Mouse (Mus musculus): ENCODE data around the gene Bbc3. TPM values are rescaled to one million over a fixed set of nuclear protein-coding genes. Genes with fewer than 3 reads are reported as not detected.
"Not testable (repeated sequence)": the region's sequence is repeated elsewhere in the genome, so short reads cannot be mapped to it uniquely, and the experiment has no call there.

The Bbc3 gene
- polyA plus RNA-seq, 1 experiment from 2014 or later, result 22.8 TPM

- no peaks in the 10 kb centered on the region for H3K9me3 ChIP-seq
These were observed 12.8 kb upstream of the Bbc3 start for GRCm38 (mm10) chr7:16295321-16295900.

GRCm38 (mm10) chr7:16296146-16296545, 12.0 kb upstream of the Bbc3 start:
- H3K9ac ChIP-seq, result peak overlapping the region; percentile 68; the same call in 1 of the 2 replicates
- H3K27ac ChIP-seq (replicated peaks), result peak overlapping the region; percentile 72
- no peaks in the 10 kb centered on the region for H3K27me3 ChIP-seq
- H3K4me1 ChIP-seq (replicated peaks), result peaks cover 47% of the 10 kb centered on the region
- peak overlapping the region; percentile 88 for H3K4me2 ChIP-seq
- H3K4me3 ChIP-seq, result 0 out of 2 replicates have a peak overlapping the region, but pooled peaks have one; percentile 40
- H3K9me3 ChIP-seq, result no peaks in the 10 kb centered on the region
- WGBS, result 40% methylated on average over 2 of the region's 2 CpGs
- ATAC-seq (ENCODE audit: low read depth), result no peak
- H3K36me3 ChIP-seq, result no peaks in the 10 kb centered on the region

More at GRCm38 (mm10) chr7:16295321-16295900, 12.8 kb upstream of the Bbc3 start:
- Histone ChIP-seq H3K27me3 (no peaks in the 10 kb centered on the region), H3K4me3 (peak overlapping the region; percentile 48), H3K36me3 (no peaks in the 10 kb centered on the region), H3K9ac (peak overlapping the region; percentile 61), H3K4me2 (peak overlapping the region; percentile 88), H3K27ac (replicated peaks) (peak overlapping the region; percentile 88), H3K4me1 (replicated peaks) (peaks cover 45% of the 10 kb centered on the region)
- 2% methylated on average over 41 of the region's 41 CpGs for WGBS
- ATAC-seq (ENCODE audit: low read depth), result peak; percentile 48

- Histone ChIP-seq H3K4me3 (peak overlapping the region; percentile 40), H3K9me3 (no peaks in the 10 kb centered on the region), H3K4me1 (replicated peaks) (peaks cover 47% of the 10 kb centered on the region), H3K4me2 (peak overlapping the region; percentile 64), H3K27ac (replicated peaks) (peak overlapping the region; percentile 72), H3K9ac (peak overlapping the region; percentile 68), H3K36me3 (no peaks in the 10 kb centered on the region), H3K27me3 (no peaks in the 10 kb centered on the region)
- WGBS, result 1% methylated on average over 22 of the region's 22 CpGs
- 0 out of 2 replicates have a peak, but pooled peaks have one; percentile 3 for ATAC-seq (ENCODE audit: low read depth)
These were observed 11.3 kb upstream of the Bbc3 start for GRCm38 (mm10) chr7:16296766-16297390.

GRCm38 (mm10) chr7:16297616-16298015, 10.6 kb upstream of the Bbc3 start:
- no peaks in the 10 kb centered on the region for H3K9me3 ChIP-seq
- H3K4me1 ChIP-seq (replicated peaks), result peaks cover 47% of the 10 kb centered on the region
- 59% methylated on average over 2 of the region's 2 CpGs for WGBS
- H3K36me3 ChIP-seq, result no peaks in the 10 kb centered on the region
- no peaks in the 10 kb centered on the region for H3K27me3 ChIP-seq
- peak overlapping the region; percentile 40; the same call in 1 of the 2 replicates for H3K4me3 ChIP-seq
- no peak for ATAC-seq (ENCODE audit: low read depth)
- no peak overlapping the region for H3K9ac ChIP-seq
- H3K27ac ChIP-seq (replicated peaks), result peak overlapping the region; percentile 72
- H3K4me2 ChIP-seq, result peak overlapping the region; percentile 64; the same call in 1 of the 2 replicates

GRCm38 (mm10) chr7:16298927-16299326, 9.3 kb upstream of the Bbc3 start:
- no peaks in the 10 kb centered on the region for H3K27me3 ChIP-seq
- peak overlapping the region; percentile 78 for H3K27ac ChIP-seq (replicated peaks)
- H3K9me3 ChIP-seq, result no peaks in the 10 kb centered on the region
- no peaks in the 10 kb centered on the region for H3K36me3 ChIP-seq
- H3K4me1 ChIP-seq (replicated peaks), result peaks cover 47% of the 10 kb centered on the region
- H3K4me3 ChIP-seq, result peak overlapping the region; percentile 47
- 72% methylated on average over 5 of the region's 5 CpGs for WGBS
- H3K9ac ChIP-seq, result peak overlapping the region; percentile 69; the same call in 1 of the 2 replicates
- H3K4me2 ChIP-seq, result peak overlapping the region; percentile 82
- no peak for ATAC-seq (ENCODE audit: low read depth)

- H3K4me3 ChIP-seq, result peak overlapping the region; percentile 47
- H3K9me3 ChIP-seq, result no peaks in the 10 kb centered on the region
- H3K9ac ChIP-seq, result peak overlapping the region; percentile 69
- ATAC-seq (ENCODE audit: low read depth), result peak; percentile 90
- H3K4me2 ChIP-seq, result peak overlapping the region; percentile 82
- no peaks in the 10 kb centered on the region for H3K36me3 ChIP-seq
- peaks cover 46% of the 10 kb centered on the region for H3K4me1 ChIP-seq (replicated peaks)
- peak overlapping the region; percentile 80 for H3K27ac ChIP-seq (replicated peaks)
- 1% methylated on average over 50 of the region's 52 CpGs for WGBS
- no peaks in the 10 kb centered on the region for H3K27me3 ChIP-seq
These were observed 8.7 kb upstream of the Bbc3 start for GRCm38 (mm10) chr7:16299419-16300035.

GRCm38 (mm10) chr7:16307141-16307540, 1.1 kb upstream of the Bbc3 start:
- not testable (repeated sequence) for ATAC-seq (ENCODE audit: low read depth)

GRCm38 (mm10) chr7:16308555-16309317, 543 bp downstream of the Bbc3 start:
- Histone ChIP-seq H3K9me3 (no peaks in the 10 kb centered on the region), H3K4me1 (replicated peaks) (peaks cover 53% of the 10 kb centered on the region), H3K9ac (peak overlapping the region; percentile 93), H3K4me2 (peak overlapping the region; percentile 96), H3K27ac (replicated peaks) (peak overlapping the region; percentile 67), H3K36me3 (no peaks in the 10 kb centered on the region), H3K4me3 (peak overlapping the region; percentile 69), H3K27me3 (no peaks in the 10 kb centered on the region)
- 38% methylated on average over 16 of the region's 16 CpGs for WGBS
- ATAC-seq (ENCODE audit: low read depth), result no peak

More at GRCm38 (mm10) chr7:16307141-16307540, 1.1 kb upstream of the Bbc3 start:
- peaks cover 37% of the 10 kb centered on the region for H3K4me1 ChIP-seq (replicated peaks)
- H3K4me2 ChIP-seq; H3K9me3 ChIP-seq; H3K36me3 ChIP-seq; H3K27me3 ChIP-seq; H3K27ac ChIP-seq (replicated peaks); H3K4me3 ChIP-seq; H3K9ac ChIP-seq: not testable (repeated sequence)
- 80% methylated on average over 6 of the region's 6 CpGs for WGBS

- H3K4me2 ChIP-seq, result peak overlapping the region; percentile 96
- H3K36me3 ChIP-seq, result no peaks in the 10 kb centered on the region
- ATAC-seq (ENCODE audit: low read depth), result peak; percentile 25
- no peaks in the 10 kb centered on the region for H3K9me3 ChIP-seq
- peak overlapping the region; percentile 69 for H3K4me3 ChIP-seq
- peak overlapping the region; percentile 67 for H3K27ac ChIP-seq (replicated peaks)
- H3K27me3 ChIP-seq, result no peaks in the 10 kb centered on the region
- under 1% methylated on average over 60 of the region's 61 CpGs for WGBS
- H3K9ac ChIP-seq, result peak overlapping the region; percentile 93
- H3K4me1 ChIP-seq (replicated peaks), result peaks cover 58% of the 10 kb centered on the region
These were observed 1.3 kb downstream of the Bbc3 start for GRCm38 (mm10) chr7:16309318-16310019.

GRCm38 (mm10) chr7:16310020-16310520, 1.9 kb downstream of the Bbc3 start:
- H3K27ac ChIP-seq (replicated peaks), result peak overlapping the region; percentile 67
- no peaks in the 10 kb centered on the region for H3K27me3 ChIP-seq
- under 1% methylated on average over 29 of the region's 56 CpGs for WGBS
- peak overlapping the region; percentile 96 for H3K4me2 ChIP-seq
- peak; percentile 6; the same call in 1 of the 2 replicates for ATAC-seq (ENCODE audit: low read depth)
- H3K4me3 ChIP-seq, result peak overlapping the region; percentile 69
- no peaks in the 10 kb centered on the region for H3K9me3 ChIP-seq
- peaks cover 63% of the 10 kb centered on the region for H3K4me1 ChIP-seq (replicated peaks)
- H3K36me3 ChIP-seq, result no peaks in the 10 kb centered on the region
- peak overlapping the region; percentile 93 for H3K9ac ChIP-seq
